22 mouse cellular contexts compared by ENCODE assay signal in genomic region chr10:59426371-59426770, GRCm38 (mm10). TPM values are rescaled to one million over a fixed set of nuclear protein-coding genes. Genes with fewer than 3 reads are reported as not detected.
"Had no signal": no experiment of that assay in that cellular context is flagged by ENCODE, and none has a peak within 500 bp of the region (broad histone marks: within the 10 kb centered on the region; RNA-seq: fewer than 3 reads in every experiment).

No protein-coding gene starts in this region.

- H3K4me1 ChIP-seq: liver, embryonic 15.5 days; midbrain, embryonic 15.5 days had no signal

- H3K27ac ChIP-seq: left cerebral cortex, adult 2 months; limb, embryonic 10.5 days; liver, embryonic 15.5 days; midbrain, embryonic 15.5 days; neural tube, embryonic 12.5 days had no signal

- H3K36me3 ChIP-seq: limb, embryonic 10.5 days; midbrain, embryonic 15.5 days; neural tube, embryonic 12.5 days had no signal

- H3K9me3 ChIP-seq: limb, embryonic 10.5 days; liver, embryonic 15.5 days; midbrain, embryonic 15.5 days; neural tube, embryonic 12.5 days had no signal

- H3K4me2 ChIP-seq: liver, embryonic 11.5 days; liver, embryonic 15.5 days; midbrain, embryonic 11.5 days; midbrain, embryonic 15.5 days; neural tube, embryonic 12.5 days had no signal

- H3K9ac ChIP-seq: liver, embryonic 15.5 days; midbrain, embryonic 15.5 days; neural tube, embryonic 12.5 days had no signal

- H3K4me3 ChIP-seq: left cerebral cortex, adult 2 months; limb, embryonic 10.5 days; liver, embryonic 15.5 days; midbrain, embryonic 15.5 days; neural tube, embryonic 12.5 days had no signal

- DNase-seq: lung, adult 2 months; retina, postnatal 1 day; right cerebral cortex, postnatal 4 days; spleen, adult 18-20 months; thymus, adult 18-20 months; thymus, postnatal 14 days had no signal

- ATAC-seq: hindbrain, embryonic 16.5 days; inflammation-experienced regulatory T-cells, adult 6 months; intestine, postnatal 0 days; midbrain, embryonic 15.5 days had no signal

- H3K27me3 ChIP-seq: liver, embryonic 15.5 days; midbrain, embryonic 15.5 days; neural tube, embryonic 12.5 days had no signal

RNA-seq across cellular contexts. Expression of gene Oit3, which starts 15.2 kb away (rescaled TPM):
- polyA plus RNA-seq: inflammation-experienced regulatory T-cells, adult 6 months had no signal

RNA-seq across cellular contexts. Expression of gene Pla2g12b, which starts 22.9 kb away (rescaled TPM):
- total RNA-seq: layer of hippocampus, adult 8-10 months; layer of hippocampus, postnatal 25 days; left cerebral cortex, adult 2 months; left cerebral cortex, postnatal 14 days; megakaryocyte progenitor cell, adult 5-6 weeks; monocyte, adult 5-6 weeks had no signal
- polyA plus RNA-seq: hindbrain, embryonic 16.5 days; inflammation-experienced regulatory T-cells, adult 6 months; limb, embryonic 10.5 days; limb, embryonic 14.5 days; midbrain, embryonic 11.5 days; midbrain, embryonic 15.5 days; neural tube, embryonic 12.5 days had no signal
